Mouse (Mus musculus): Measurements from ENCODE around the gene H2-Q6. TPM values are rescaled to one million over a fixed set of nuclear protein-coding genes. Genes with fewer than 3 reads are reported as not detected.

The H2-Q6 gene
- polyA plus RNA-seq, 1 experiment from 2014 or later: 0.17 TPM

Other genes starting within 250 kb of the H2-Q6 start
- 4.9 and 7.0 TPM in 2 replicates for gene Aif1, start 248.8 kb upstream of the H2-Q6 start, polyA plus RNA-seq (2015; fragmentation: Nextera tagmentation; extraction: Ambion mirVana)
- gene Lst1, start 236.4 kb upstream of the H2-Q6 start, polyA plus RNA-seq (2015; fragmentation: Nextera tagmentation; extraction: Ambion mirVana): 4.8 and 7.1 TPM in 2 replicates
- 0.35 and 0.76 TPM in 2 replicates for gene Ltb, start 230.4 kb upstream of the H2-Q6 start, polyA plus RNA-seq (2015; fragmentation: Nextera tagmentation; extraction: Ambion mirVana)
- gene Tnf, start 222.8 kb upstream of the H2-Q6 start, polyA plus RNA-seq (2015; fragmentation: Nextera tagmentation; extraction: Ambion mirVana): not detected in 2 replicates
- 0.11 and 0.23 TPM in 2 replicates for gene Lta, start 219.5 kb upstream of the H2-Q6 start, polyA plus RNA-seq (2015; fragmentation: Nextera tagmentation; extraction: Ambion mirVana)
- 0.57 and 0.79 TPM in 2 replicates for gene Gm16181, start 204.0 kb upstream of the H2-Q6 start, polyA plus RNA-seq (2015; fragmentation: Nextera tagmentation; extraction: Ambion mirVana)
- 41.6 and 43.0 TPM in 2 replicates for gene Atp6v1g2, start 191.2 kb upstream of the H2-Q6 start, polyA plus RNA-seq (2015; fragmentation: Nextera tagmentation; extraction: Ambion mirVana)
- 8.3 and 11.0 TPM in 2 replicates for gene Nfkbil1, start 189.1 kb upstream of the H2-Q6 start, polyA plus RNA-seq (2015; fragmentation: Nextera tagmentation; extraction: Ambion mirVana)
- 460 and 465 TPM in 2 replicates for gene Ddx39b, start 183.1 kb upstream of the H2-Q6 start, polyA plus RNA-seq (2015; fragmentation: Nextera tagmentation; extraction: Ambion mirVana)
- 49.5 and 52.5 TPM in 2 replicates for gene H2-D1, start 162.1 kb upstream of the H2-Q6 start, polyA plus RNA-seq (2015; fragmentation: Nextera tagmentation; extraction: Ambion mirVana)
- gene H2-Q1, start 104.4 kb upstream of the H2-Q6 start, polyA plus RNA-seq (2015; fragmentation: Nextera tagmentation; extraction: Ambion mirVana): 0.11 and 0.17 TPM in 2 replicates
- 0.26 and 0.30 TPM in 2 replicates for gene H2-Q2, start 82.6 kb upstream of the H2-Q6 start, polyA plus RNA-seq (2015; fragmentation: Nextera tagmentation; extraction: Ambion mirVana)
- gene H2-Q4, start 45.2 kb upstream of the H2-Q6 start, polyA plus RNA-seq (2015; fragmentation: Nextera tagmentation; extraction: Ambion mirVana): 1.00 and 1.3 TPM in 2 replicates
- 2.5 TPM in 2 replicates for gene H2-Q7, start 14.3 kb downstream of the H2-Q6 start, polyA plus RNA-seq (2015; fragmentation: Nextera tagmentation; extraction: Ambion mirVana)
- 0.09 and 0.69 TPM in 2 replicates for gene H2-Q10, start 45.2 kb downstream of the H2-Q6 start, polyA plus RNA-seq (2015; fragmentation: Nextera tagmentation; extraction: Ambion mirVana)
- not detected in 2 replicates for gene Pou5f1, start 81.2 kb downstream of the H2-Q6 start, polyA plus RNA-seq (2015; fragmentation: Nextera tagmentation; extraction: Ambion mirVana)
- gene Tcf19, start 92.0 kb downstream of the H2-Q6 start, polyA plus RNA-seq (2015; fragmentation: Nextera tagmentation; extraction: Ambion mirVana): 23.1 and 23.2 TPM in 2 replicates
- gene Cchcr1, start 92.2 kb downstream of the H2-Q6 start, polyA plus RNA-seq (2015; fragmentation: Nextera tagmentation; extraction: Ambion mirVana): 6.5 and 8.4 TPM in 2 replicates
- 0.73 and 1.1 TPM in 2 replicates for gene Psors1c2, start 108.4 kb downstream of the H2-Q6 start, polyA plus RNA-seq (2015; fragmentation: Nextera tagmentation; extraction: Ambion mirVana)
- gene Cdsn, start 127.3 kb downstream of the H2-Q6 start, polyA plus RNA-seq (2015; fragmentation: Nextera tagmentation; extraction: Ambion mirVana): 0.06 and 0.11 TPM in 2 replicates
- not detected in 2 replicates for gene 2300002M23Rik, start 142.6 kb downstream of the H2-Q6 start, polyA plus RNA-seq (2015; fragmentation: Nextera tagmentation; extraction: Ambion mirVana)
- gene Sfta2, start 176.7 kb downstream of the H2-Q6 start, polyA plus RNA-seq (2015; fragmentation: Nextera tagmentation; extraction: Ambion mirVana): not detected in 2 replicates
- gene Gm9573, start 201.8 kb downstream of the H2-Q6 start, polyA plus RNA-seq (2015; fragmentation: Nextera tagmentation; extraction: Ambion mirVana): not detected in 2 replicates
- not detected in 2 replicates for gene Mucl3, start 218.8 kb downstream of the H2-Q6 start, polyA plus RNA-seq (2015; fragmentation: Nextera tagmentation; extraction: Ambion mirVana)
- 13.0 and 15.1 TPM in 2 replicates for gene Vars2, start 242.7 kb downstream of the H2-Q6 start, polyA plus RNA-seq (2015; fragmentation: Nextera tagmentation; extraction: Ambion mirVana)
- 31.5 and 32.0 TPM in 2 replicates for gene Gtf2h4, start 248.9 kb downstream of the H2-Q6 start, polyA plus RNA-seq (2015; fragmentation: Nextera tagmentation; extraction: Ambion mirVana)

Data from midbrain, embryonic 13.5 days (tissue).